Mouse (Mus musculus): Measurements from ENCODE around the gene Acp5. TPM values are rescaled to one million over a fixed set of nuclear protein-coding genes. Genes with fewer than 3 reads are reported as not detected.
A peak's percentile ranks its signal among the peaks of the same experiment; 100 is the strongest.

Acp5 gene
- polyA plus RNA-seq, 1 experiment: 47.7 TPM

DNA sequence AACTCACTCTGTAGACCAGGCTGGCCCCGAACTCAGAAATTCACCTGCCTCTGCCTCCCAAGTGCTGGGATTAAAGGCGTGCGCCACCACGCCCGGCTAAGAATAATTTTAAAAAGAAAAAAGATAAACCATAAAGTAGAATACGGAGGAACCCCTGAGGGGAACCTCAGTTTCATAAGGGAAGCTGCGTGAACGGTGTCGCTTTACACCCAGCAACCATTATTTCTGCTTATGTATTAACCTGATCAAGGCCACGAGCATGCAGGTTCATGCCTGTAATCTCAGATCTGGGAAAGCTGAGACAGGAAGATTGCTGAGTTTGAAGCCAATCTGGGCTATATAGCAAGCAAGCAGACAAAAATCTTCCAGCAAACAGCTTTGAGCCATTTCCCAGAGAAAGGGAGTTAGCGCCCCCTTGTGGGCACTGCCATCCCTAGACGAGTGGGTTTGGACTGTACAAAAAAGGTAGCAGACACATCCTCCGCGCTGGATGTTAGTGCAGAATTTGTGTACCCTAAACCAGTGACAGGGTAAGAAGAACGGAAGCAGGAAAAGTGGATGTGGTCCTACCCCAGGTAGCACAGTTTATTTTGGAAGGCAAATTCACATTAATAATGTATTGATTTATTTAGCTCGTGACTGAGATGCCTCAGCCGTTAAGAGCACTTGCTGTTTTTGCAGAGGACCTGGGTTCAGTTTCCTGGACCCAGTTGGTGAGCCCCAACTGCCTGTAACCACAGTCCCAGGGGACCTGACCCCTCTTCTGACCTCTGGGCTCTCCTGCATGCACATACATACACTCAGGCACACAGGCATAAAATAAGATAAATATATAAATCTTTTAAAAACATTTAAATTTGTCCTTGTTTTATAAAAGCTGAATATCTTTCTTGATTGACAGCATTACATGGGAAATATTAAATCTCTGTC is 7.9 kb upstream of the Acp5 start:
- peak; percentile 86 for DNase-seq
- WGBS: 41% methylated on average over 17 of the region's 17 CpGs
- peak; percentile 90 for TF ChIP-seq CTCF (IDR thresholded peaks at IDR 0.05; ENCODE audit: insufficient read depth, low read length)
- no peak for TF ChIP-seq POLR2A (IDR thresholded peaks at IDR 0.05; ENCODE audit: borderline replicate concordance, extremely low read depth, low read depth, low read length)
- Histone ChIP-seq H3K4me3 (replicated peaks; ENCODE audit: extremely low read depth, low read depth, low read length) (no peak overlapping the region), H3K4me1 (ENCODE audit: control insufficient read depth, insufficient read depth, low read length) (no peaks in the 10 kb centered on the region)

DNA sequence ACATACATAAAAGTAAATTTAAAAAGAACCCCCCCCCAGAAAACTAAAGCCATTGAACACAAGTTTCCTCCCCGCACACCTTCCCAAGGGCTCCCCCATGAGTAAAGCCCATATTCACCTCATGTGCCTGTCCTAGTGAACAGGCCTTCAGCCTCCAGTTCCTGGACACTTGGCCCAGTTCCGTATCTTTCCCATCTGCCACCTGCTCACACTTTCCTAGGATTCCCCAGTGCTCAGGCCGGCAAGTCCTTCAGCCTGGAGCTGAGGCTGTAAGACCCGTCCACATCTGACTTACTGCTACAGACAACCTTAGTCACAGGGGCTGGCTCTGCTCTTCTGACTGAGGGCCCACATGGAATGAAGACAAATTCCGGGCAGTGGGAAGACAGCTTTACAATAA is 4.2 kb upstream of the Acp5 start:
- DNase-seq: no peak
- no peak for TF ChIP-seq CTCF (IDR thresholded peaks at IDR 0.05; ENCODE audit: insufficient read depth, low read length)
- TF ChIP-seq POLR2A (IDR thresholded peaks at IDR 0.05; ENCODE audit: borderline replicate concordance, extremely low read depth, low read depth, low read length): no peak
- 86% methylated on average over 5 of the region's 5 CpGs for WGBS
- no peak overlapping the region for H3K4me3 ChIP-seq (replicated peaks; ENCODE audit: extremely low read depth, low read depth, low read length)
- H3K4me1 ChIP-seq (ENCODE audit: control insufficient read depth, insufficient read depth, low read length): no peaks in the 10 kb centered on the region

DNA sequence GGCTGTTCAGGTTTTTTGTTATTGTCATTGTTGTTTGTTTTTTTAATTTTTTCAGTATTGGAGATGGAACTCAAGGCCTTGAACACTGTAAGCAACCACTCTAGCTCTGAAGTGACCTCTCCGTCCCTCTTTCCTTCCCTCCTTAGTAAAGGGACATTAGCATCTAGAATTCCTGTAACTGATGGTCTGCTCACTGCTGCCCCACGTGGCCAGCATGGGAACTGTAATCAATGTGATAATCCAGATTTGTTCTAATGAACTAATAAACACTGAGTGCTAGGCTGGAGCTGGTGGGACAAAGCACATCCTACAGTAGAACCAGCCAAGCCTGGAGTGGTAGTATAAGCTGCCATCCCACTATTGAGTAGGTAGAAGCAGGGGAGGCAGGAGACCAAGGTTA is 3.0 kb upstream of the Acp5 start:
- WGBS: 17% methylated on average over 2 of the region's 2 CpGs
- peak; percentile 46 for DNase-seq
- Histone ChIP-seq H3K4me1 (ENCODE audit: control insufficient read depth, insufficient read depth, low read length) (no peaks in the 10 kb centered on the region), H3K4me3 (replicated peaks; ENCODE audit: extremely low read depth, low read depth, low read length) (no peak overlapping the region)
- TF ChIP-seq CTCF (IDR thresholded peaks at IDR 0.05; ENCODE audit: insufficient read depth, low read length) (peak; percentile 96), POLR2A (IDR thresholded peaks at IDR 0.05; ENCODE audit: borderline replicate concordance, extremely low read depth, low read depth, low read length) (no peak)

DNA sequence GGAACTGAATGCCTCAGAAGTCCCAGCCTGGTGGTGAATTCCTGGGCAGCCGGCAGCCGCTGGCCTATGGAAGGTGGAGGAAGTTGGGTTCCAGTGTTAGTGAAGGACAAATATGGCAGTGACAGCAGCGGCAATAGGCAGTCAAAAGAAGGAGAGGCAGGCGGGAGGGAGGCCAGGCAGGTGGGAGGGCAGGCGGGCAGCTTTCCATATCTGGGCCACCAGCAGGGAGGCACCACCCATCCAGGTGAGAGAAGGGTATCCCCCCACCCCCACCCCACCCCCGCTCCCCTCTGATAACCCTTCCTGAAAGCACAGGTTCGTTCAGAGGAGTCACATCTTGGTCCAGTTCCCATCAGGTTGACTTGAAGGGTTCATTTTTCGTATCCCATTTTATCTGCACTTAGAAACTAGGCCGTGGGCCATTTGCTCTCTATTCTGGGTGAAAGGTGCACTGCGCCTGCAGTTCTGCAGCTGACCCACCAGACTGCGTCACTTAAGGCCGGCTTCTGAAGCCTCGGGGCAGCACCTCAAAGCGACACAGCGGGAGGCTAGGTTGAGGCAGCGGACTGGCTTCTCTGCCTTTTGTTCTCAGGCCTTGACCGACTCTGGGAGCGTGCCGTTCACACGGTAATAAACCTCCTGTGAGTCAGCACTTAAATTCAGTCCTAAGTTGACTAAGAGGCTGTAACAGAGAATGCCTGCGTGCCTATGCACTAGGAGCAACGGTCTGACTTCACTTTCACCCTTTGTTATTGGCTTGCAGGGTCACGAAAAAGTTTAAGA is 1.4 kb upstream of the Acp5 start:
- TF ChIP-seq POLR2A (IDR thresholded peaks at IDR 0.05; ENCODE audit: borderline replicate concordance, extremely low read depth, low read depth, low read length): no peak
- 39% methylated on average over 23 of the region's 23 CpGs for WGBS
- no peak for DNase-seq
- H3K4me3 ChIP-seq (replicated peaks; ENCODE audit: extremely low read depth, low read depth, low read length): no peak overlapping the region
- H3K4me1 ChIP-seq (ENCODE audit: control insufficient read depth, insufficient read depth, low read length): no peaks in the 10 kb centered on the region

DNA sequence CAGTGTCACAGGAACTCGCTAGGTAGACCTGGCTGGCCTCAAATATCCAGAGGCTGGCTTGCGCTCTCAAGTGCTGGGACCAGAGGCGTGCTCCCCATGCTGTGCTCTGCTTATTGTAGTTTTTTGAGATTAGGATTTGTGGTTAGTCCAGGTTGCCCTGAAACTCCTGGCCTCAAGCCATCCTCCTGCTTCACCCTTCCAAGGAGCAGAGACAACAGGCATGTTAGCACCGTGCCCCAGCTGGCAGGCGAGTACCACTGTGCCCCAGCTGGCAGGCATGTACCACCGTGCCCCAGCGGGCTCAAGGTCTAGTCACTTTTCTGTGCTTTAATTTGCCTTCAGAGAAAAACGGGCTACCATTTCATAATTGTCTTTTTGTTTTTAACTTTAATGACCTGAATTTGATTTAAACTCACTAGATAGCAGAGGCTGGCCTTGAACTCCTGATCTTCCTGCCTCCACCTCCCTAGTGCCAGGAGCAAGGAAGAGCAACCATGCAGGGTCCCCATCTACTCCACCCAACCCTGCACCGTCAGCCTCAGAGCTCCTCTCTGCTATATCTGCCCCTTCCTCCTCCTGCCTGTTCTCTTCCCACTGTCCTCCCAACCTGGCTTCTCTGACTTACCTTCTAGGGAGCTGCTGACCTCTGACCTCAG is 395 bp downstream of the Acp5 start:
- peaks cover 2% of the 10 kb centered on the region; the same call in 1 of the 2 replicates for H3K4me1 ChIP-seq (ENCODE audit: control insufficient read depth, insufficient read depth, low read length)
- no peak for DNase-seq
- 74% methylated on average over 9 of the region's 9 CpGs for WGBS
- H3K4me3 ChIP-seq (replicated peaks; ENCODE audit: extremely low read depth, low read depth, low read length): no peak overlapping the region
- TF ChIP-seq POLR2A (IDR thresholded peaks at IDR 0.05; ENCODE audit: borderline replicate concordance, extremely low read depth, low read depth, low read length) (no peak), CTCF (IDR thresholded peaks at IDR 0.05; ENCODE audit: insufficient read depth, low read length) (no peak)

DNA sequence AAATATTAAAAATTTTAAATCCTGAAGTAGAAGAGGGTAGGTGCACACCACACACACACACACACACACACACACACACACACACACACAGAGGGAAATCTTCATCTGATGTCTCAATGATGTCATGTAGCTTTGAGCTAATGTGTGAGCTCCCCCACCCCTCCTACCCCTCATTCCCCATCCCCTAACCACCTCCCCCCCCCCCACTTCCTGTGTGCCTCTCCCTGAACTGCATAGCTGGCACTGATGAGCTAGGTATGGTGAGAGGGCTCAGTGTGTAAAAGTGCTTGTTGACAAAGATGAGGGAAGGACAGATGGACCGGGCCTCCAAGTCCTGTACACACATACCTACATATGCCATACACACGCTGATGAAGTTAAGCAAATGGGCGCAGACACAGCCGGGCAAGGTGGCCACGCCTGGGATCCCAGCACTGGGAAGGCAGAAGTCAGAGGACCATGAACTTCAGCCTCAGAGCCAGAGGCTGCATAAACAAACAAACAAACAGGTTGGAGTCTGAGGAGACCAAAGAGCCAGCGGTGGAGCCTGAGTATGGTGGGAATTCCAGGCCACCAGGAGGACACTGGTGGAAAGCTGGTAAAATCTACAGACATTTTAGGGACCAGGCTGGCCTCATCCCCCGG is 1.1 kb downstream of the Acp5 start:
- DNase-seq: no peak
- no peak for TF ChIP-seq POLR2A (IDR thresholded peaks at IDR 0.05; ENCODE audit: borderline replicate concordance, extremely low read depth, low read depth, low read length)
- no peak for TF ChIP-seq CTCF (IDR thresholded peaks at IDR 0.05; ENCODE audit: insufficient read depth, low read length)
- WGBS: 80% methylated on average over 7 of the region's 7 CpGs
- Histone ChIP-seq H3K4me1 (ENCODE audit: control insufficient read depth, insufficient read depth, low read length) (peaks cover 2% of the 10 kb centered on the region; the same call in 1 of the 2 replicates), H3K4me3 (replicated peaks; ENCODE audit: extremely low read depth, low read depth, low read length) (no peak overlapping the region)

DNA sequence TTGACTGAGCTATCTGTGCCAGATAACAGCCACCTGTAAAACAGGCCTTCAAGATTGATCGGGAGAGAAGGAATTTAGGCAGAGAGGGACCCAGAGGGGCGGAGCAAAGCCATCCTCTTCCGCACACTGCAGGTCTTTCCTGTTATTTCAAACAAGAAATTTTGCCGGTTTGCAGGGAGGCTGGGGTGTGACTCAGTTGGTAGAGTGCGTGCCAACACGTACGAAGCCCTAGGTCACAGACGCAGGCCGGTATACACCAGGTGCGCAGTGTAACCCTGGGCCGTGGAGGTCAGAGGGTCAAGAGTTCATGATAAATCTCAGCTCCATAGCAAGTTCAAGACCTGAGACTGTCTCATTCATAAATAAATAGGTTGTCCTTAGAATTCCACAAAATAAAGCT is 3.3 kb downstream of the Acp5 start:
- Histone ChIP-seq H3K4me1 (ENCODE audit: control insufficient read depth, insufficient read depth, low read length) (peaks cover 2% of the 10 kb centered on the region; the same call in 1 of the 2 replicates), H3K4me3 (replicated peaks; ENCODE audit: extremely low read depth, low read depth, low read length) (no peak overlapping the region)
- no peak for TF ChIP-seq CTCF (IDR thresholded peaks at IDR 0.05; ENCODE audit: insufficient read depth, low read length)
- TF ChIP-seq POLR2A (IDR thresholded peaks at IDR 0.05; ENCODE audit: borderline replicate concordance, extremely low read depth, low read depth, low read length): no peak
- WGBS: 43% methylated on average over 11 of the region's 11 CpGs
- DNase-seq: no peak

DNA sequence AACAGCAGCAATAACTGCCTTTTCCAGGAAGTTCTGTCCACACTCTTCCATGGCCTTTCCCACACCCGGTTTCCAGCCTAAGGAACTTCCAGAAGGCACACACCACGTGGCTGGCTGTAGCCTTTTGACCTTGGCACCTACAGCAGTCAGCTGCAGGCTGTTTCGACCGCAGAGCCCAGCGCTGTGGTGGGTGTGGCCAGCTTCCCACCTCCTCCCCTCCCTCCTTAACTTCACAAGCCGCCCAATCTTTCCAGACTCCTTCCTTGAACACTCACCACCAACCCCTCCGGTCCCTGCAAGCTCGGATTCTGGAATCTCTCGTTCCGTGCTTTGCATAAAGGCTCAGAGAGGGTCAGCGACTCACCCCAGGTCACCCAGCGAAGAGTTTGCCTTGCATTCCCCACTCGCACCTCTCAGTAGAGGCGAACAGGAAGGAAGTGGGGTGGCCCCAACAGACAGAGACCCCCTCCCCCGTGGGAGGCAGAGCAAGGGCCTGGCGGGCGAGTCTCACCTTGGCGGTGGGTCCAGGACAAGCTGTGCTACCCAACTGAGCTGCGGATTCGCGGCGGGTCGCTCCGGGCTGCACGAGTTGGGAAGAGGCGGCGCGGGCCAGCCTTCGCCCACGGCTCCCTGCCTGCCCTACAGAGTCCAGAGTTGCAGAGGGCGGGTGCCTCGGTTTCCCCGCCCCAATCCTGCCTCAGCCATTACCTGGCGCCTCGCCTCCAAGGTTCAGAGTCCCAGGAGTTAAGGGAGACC is 4.1 kb downstream of the Acp5 start:
- DNase-seq: peak; percentile 38
- Histone ChIP-seq H3K4me3 (replicated peaks; ENCODE audit: extremely low read depth, low read depth, low read length) (peak overlapping the region; percentile 64), H3K4me1 (ENCODE audit: control insufficient read depth, insufficient read depth, low read length) (peaks cover 2% of the 10 kb centered on the region; the same call in 1 of the 2 replicates)
- WGBS: 2% methylated on average over 35 of the region's 35 CpGs
- TF ChIP-seq POLR2A (IDR thresholded peaks at IDR 0.05; ENCODE audit: borderline replicate concordance, extremely low read depth, low read depth, low read length) (no peak), CTCF (IDR thresholded peaks at IDR 0.05; ENCODE audit: insufficient read depth, low read length) (no peak)
